In the genomic region with DNA sequence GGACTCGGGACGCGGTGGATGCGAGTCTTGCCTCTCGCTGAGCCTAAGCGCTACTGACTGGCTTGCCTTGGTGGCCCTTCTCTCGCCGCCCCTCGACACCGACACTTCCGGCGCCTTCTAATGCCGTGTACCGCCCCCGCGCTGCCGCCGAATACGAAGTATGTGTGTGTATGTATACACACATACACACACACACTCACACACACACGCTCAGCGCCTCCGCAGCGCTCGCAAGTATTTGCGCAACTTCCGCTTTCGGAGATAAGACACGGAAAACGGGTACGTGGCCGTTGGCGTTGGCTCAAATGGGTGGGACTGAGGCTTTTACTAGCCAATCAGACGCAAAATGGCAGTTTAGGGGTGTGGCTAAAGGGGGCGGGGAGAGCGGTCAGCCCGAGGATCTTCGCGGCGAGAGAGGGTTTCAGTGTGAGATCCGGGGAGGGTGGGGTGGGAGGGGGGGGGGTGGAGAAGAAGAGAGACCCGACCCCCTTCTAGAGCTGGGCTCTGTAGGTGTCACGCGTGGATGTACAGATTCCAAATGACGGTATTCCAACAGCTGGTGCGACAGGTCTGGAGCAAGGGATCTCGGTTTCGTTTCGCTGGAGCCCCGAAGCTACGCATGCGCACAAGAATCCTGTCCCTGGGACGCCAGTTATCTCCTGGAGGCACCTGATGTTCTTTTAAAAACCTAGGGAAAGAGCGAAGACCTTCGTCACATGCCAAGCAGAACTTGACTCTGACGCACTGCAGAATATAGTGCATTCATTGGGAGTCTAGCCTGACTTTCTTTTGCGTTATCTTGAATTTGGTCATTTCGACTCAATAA, we compare ENCODE assay signal across 8 mouse cellular contexts. TPM values are rescaled to one million over a fixed set of nuclear protein-coding genes. Genes with fewer than 3 reads are reported as not detected.
DNase-seq lines count a peak whose midpoint lies in the region; ATAC-seq lines count a peak whose summit lies in the region.

A gene (minus strand): TSS at position 244 of the 826 bp plus-strand sequence.

- H3K9ac ChIP-seq in hindbrain, embryonic 12.5 days, result peak within 1 kb of the TSS; percentile 76

- H3K27ac ChIP-seq in hindbrain, embryonic 12.5 days, result peak within 1 kb of the TSS; percentile 88

- WGBS in hindbrain, embryonic 12.5 days, result 1% methylated on average over 57 of the region's 57 CpGs

- no peaks in the 10 kb centered on the region for H3K9me3 ChIP-seq in hindbrain, embryonic 12.5 days (replicated peaks)

- peak; percentile 100 for DNase-seq in NIH3T3 (ENCODE audit: low read depth)
- peak; percentile 100 for DNase-seq in cerebellum, postnatal 10 days
- peak; percentile 99 for DNase-seq in frontal cortex, postnatal 10 days (ENCODE audit: low spot score in 2 of 2)
- peak; percentile 99 to 100 for DNase-seq in layer of hippocampus, postnatal 14 days (ENCODE audit: low spot score in 2 of 2)
- peak; percentile 100 for DNase-seq in lung, postnatal 14 days
- DNase-seq in retina, adult 2 months (ENCODE audit: low read depth, low spot score), result peak; percentile 97
- peak; percentile 97 to 98 for DNase-seq in thymus, postnatal 36 days

- H3K27me3 ChIP-seq in hindbrain, embryonic 12.5 days, result no peaks in the 10 kb centered on the region

- H3K4me3 ChIP-seq in hindbrain, embryonic 12.5 days, result peak within 1 kb of the TSS; percentile 66

- H3K4me1 ChIP-seq in hindbrain, embryonic 12.5 days, result peaks cover 30% of the 10 kb centered on the region

- H3K4me2 ChIP-seq in hindbrain, embryonic 12.5 days (replicated peaks), result peak within 1 kb of the TSS; percentile 89

- H3K36me3 ChIP-seq in hindbrain, embryonic 12.5 days, result no peaks in the 10 kb centered on the region

- peak; percentile 97 for ATAC-seq in hindbrain, embryonic 12.5 days (ENCODE audit: low FRiP score)

RNA-seq across cellular contexts. Expression of the gene that starts here (rescaled TPM):
- 14.7 and 16.1 TPM in 2 replicates for polyA plus RNA-seq in hindbrain, embryonic 12.5 days (2016; fragmentation: Nextera tagmentation; extraction: Ambion mirVana)
- 10 to 100 TPM; 12.8 to 13.1 TPM for total RNA-seq in layer of hippocampus, postnatal 14 days (2021)

Comparison
In these comparisons a context has a peak if more than half of its experiments do, and no peak if none do; other contexts are left out.
1. Peak in every context shown above with its lines: DNase-seq, ATAC-seq, H3K4me3 ChIP-seq and H3K27ac ChIP-seq.